Mouse (Mus musculus): ENCODE results near the gene Timm10b.

DNA sequence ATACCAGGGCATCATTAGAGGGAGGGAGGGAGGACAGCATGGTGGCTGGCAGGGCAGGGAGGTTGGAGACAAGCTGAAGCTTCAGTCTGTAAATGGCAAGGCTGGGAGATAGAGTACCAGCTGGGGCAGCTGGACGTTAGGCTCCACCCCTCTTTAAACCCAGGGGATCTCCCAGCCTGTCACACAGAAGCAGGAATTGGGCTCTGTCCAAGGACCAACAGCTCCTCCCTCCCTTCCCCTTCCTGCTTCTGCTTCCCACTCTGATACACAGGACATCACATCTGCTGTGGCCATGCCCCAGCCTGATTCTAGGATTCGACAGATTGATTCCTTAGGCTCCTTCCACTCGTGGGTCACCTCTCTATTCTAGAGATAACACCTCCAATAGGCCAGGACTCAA, 11.2 kb upstream of the Timm10b start:
- TF ChIP-seq CTCF (IDR thresholded peaks at IDR 0.05) (no peak), EP300 (IDR thresholded peaks at IDR 0.05; ENCODE audit: insufficient read depth, low read depth, low read length) (peak; percentile 70; the same call in 1 of the 2 replicates), POLR2A (IDR thresholded peaks at IDR 0.05; ENCODE audit: insufficient read depth, low read depth, low read length) (peak; percentile 52)
